Mouse (Mus musculus): Measurements from ENCODE around the gene Dnmt3b. TPM values are rescaled to one million over a fixed set of nuclear protein-coding genes. Genes with fewer than 3 reads are reported as not detected.
"Not testable (repeated sequence)": the region's sequence is repeated elsewhere in the genome, so short reads cannot be mapped to it uniquely, and the experiment has no call there.

The Dnmt3b gene
- polyA plus RNA-seq, 1 experiment from 2014 or later = 4.3 TPM

- no peak overlapping the region for H3K9ac ChIP-seq
- H3K36me3 ChIP-seq (replicated peaks) = no peaks in the 10 kb centered on the region
- H3K4me1 ChIP-seq (replicated peaks) = peaks cover 9% of the 10 kb centered on the region
- no peak overlapping the region for H3K27ac ChIP-seq (replicated peaks)
- 59% methylated on average over 2 of the region's 2 CpGs for WGBS (ENCODE audit: insufficient replicate concordance)
- no peak for ATAC-seq (ENCODE audit: insufficient read depth)
- no peak overlapping the region for H3K4me3 ChIP-seq (replicated peaks)
- H3K9me3 ChIP-seq (replicated peaks) = no peaks in the 10 kb centered on the region
- H3K4me2 ChIP-seq = no peak overlapping the region
- no peaks in the 10 kb centered on the region for H3K27me3 ChIP-seq
Measured at GRCm38 (mm10) chr2:153672619-153673018, 23.4 kb downstream of the Dnmt3b start.

GRCm38 (mm10) chr2:153675364-153675763, 26.1 kb downstream of the Dnmt3b start:
- not testable (repeated sequence) for H3K4me2 ChIP-seq; H3K9me3 ChIP-seq (replicated peaks); H3K27me3 ChIP-seq; H3K36me3 ChIP-seq (replicated peaks); H3K4me1 ChIP-seq (replicated peaks); H3K4me3 ChIP-seq (replicated peaks); H3K9ac ChIP-seq; H3K27ac ChIP-seq (replicated peaks)
- peak; percentile 85 for ATAC-seq (ENCODE audit: insufficient read depth)
- WGBS (ENCODE audit: insufficient replicate concordance) = 7% methylated on average over 1 of the region's 1 CpGs

- Histone ChIP-seq H3K27me3 (no peaks in the 10 kb centered on the region), H3K4me3 (replicated peaks) (no peak overlapping the region), H3K9me3 (replicated peaks) (no peaks in the 10 kb centered on the region), H3K9ac (no peak overlapping the region), H3K27ac (replicated peaks) (no peak overlapping the region), H3K36me3 (replicated peaks) (no peaks in the 10 kb centered on the region), H3K4me2 (no peak overlapping the region), H3K4me1 (replicated peaks) (peaks cover 9% of the 10 kb centered on the region)
- WGBS (ENCODE audit: insufficient replicate concordance) = 29% methylated on average over 6 of the region's 6 CpGs
- ATAC-seq (ENCODE audit: insufficient read depth) = no peak
Measured at GRCm38 (mm10) chr2:153676944-153677343, 27.7 kb downstream of the Dnmt3b start.

- Histone ChIP-seq H3K9ac (no peak overlapping the region), H3K9me3 (replicated peaks) (no peaks in the 10 kb centered on the region), H3K27me3 (no peaks in the 10 kb centered on the region), H3K4me1 (replicated peaks) (peaks cover 9% of the 10 kb centered on the region), H3K36me3 (replicated peaks) (no peaks in the 10 kb centered on the region), H3K4me2 (no peak overlapping the region), H3K4me3 (replicated peaks) (no peak overlapping the region), H3K27ac (replicated peaks) (no peak overlapping the region)
- no peak for ATAC-seq (ENCODE audit: insufficient read depth)
- 56% methylated on average over 7 of the region's 7 CpGs for WGBS (ENCODE audit: insufficient replicate concordance)
Measured at GRCm38 (mm10) chr2:153677550-153677949, 28.3 kb downstream of the Dnmt3b start.

- Histone ChIP-seq H3K9me3 (replicated peaks) (no peaks in the 10 kb centered on the region), H3K27ac (replicated peaks) (no peak overlapping the region), H3K27me3 (no peaks in the 10 kb centered on the region), H3K9ac (no peak overlapping the region), H3K36me3 (replicated peaks) (no peaks in the 10 kb centered on the region), H3K4me1 (replicated peaks) (peaks cover 9% of the 10 kb centered on the region), H3K4me2 (no peak overlapping the region), H3K4me3 (replicated peaks) (no peak overlapping the region)
- WGBS (ENCODE audit: insufficient replicate concordance) = 73% methylated on average over 1 of the region's 1 CpGs
- ATAC-seq (ENCODE audit: insufficient read depth) = no peak
Measured at GRCm38 (mm10) chr2:153679959-153680358, 30.7 kb downstream of the Dnmt3b start.

- not testable (repeated sequence) for H3K4me1 ChIP-seq (replicated peaks); H3K27ac ChIP-seq (replicated peaks); H3K9me3 ChIP-seq (replicated peaks); H3K27me3 ChIP-seq; H3K4me2 ChIP-seq; H3K9ac ChIP-seq; H3K4me3 ChIP-seq (replicated peaks); H3K36me3 ChIP-seq (replicated peaks)
- 62% methylated on average over 7 of the region's 7 CpGs for WGBS (ENCODE audit: insufficient replicate concordance)
- peak; percentile 34; the same call in 1 of the 2 replicates for ATAC-seq (ENCODE audit: insufficient read depth)
Measured at GRCm38 (mm10) chr2:153693413-153693812, 44.2 kb downstream of the Dnmt3b start.

- 55% methylated on average over 19 of the region's 19 CpGs for WGBS (ENCODE audit: insufficient replicate concordance)
- Histone ChIP-seq H3K4me1 (replicated peaks) (no peaks in the 10 kb centered on the region), H3K4me3 (replicated peaks) (no peak overlapping the region), H3K27me3 (no peaks in the 10 kb centered on the region), H3K36me3 (replicated peaks) (no peaks in the 10 kb centered on the region), H3K27ac (replicated peaks) (no peak overlapping the region), H3K9me3 (replicated peaks) (no peaks in the 10 kb centered on the region), H3K9ac (no peak overlapping the region), H3K4me2 (no peak overlapping the region)
- ATAC-seq (ENCODE audit: insufficient read depth) = no peak
Measured at GRCm38 (mm10) chr2:153694462-153695085, 45.3 kb downstream of the Dnmt3b start.

GRCm38 (mm10) chr2:153696352-153696751, 47.1 kb downstream of the Dnmt3b start, which contains the start of gene Dnmt3c:
TSS of gene Dnmt3c (plus strand) at chr2:153696652.
- Histone ChIP-seq H3K4me1 (replicated peaks) (no peaks in the 10 kb centered on the region), H3K36me3 (replicated peaks) (no peaks in the 10 kb centered on the region), H3K27me3 (no peaks in the 10 kb centered on the region), H3K9me3 (replicated peaks) (no peaks in the 10 kb centered on the region), H3K4me2 (no peak within 1 kb of the TSS), H3K27ac (replicated peaks) (no peak within 1 kb of the TSS), H3K9ac (no peak within 1 kb of the TSS), H3K4me3 (replicated peaks) (no peak within 1 kb of the TSS)
- no peak for ATAC-seq (ENCODE audit: insufficient read depth)

- H3K4me3 ChIP-seq (replicated peaks) = no peak overlapping the region
- no peak overlapping the region for H3K27ac ChIP-seq (replicated peaks)
- no peak for ATAC-seq (ENCODE audit: insufficient read depth)
- H3K9me3 ChIP-seq (replicated peaks) = no peaks in the 10 kb centered on the region
- WGBS (ENCODE audit: insufficient replicate concordance) = 59% methylated on average over 6 of the region's 6 CpGs
- no peaks in the 10 kb centered on the region for H3K36me3 ChIP-seq (replicated peaks)
- no peaks in the 10 kb centered on the region for H3K27me3 ChIP-seq
- no peak overlapping the region for H3K4me2 ChIP-seq
- H3K4me1 ChIP-seq (replicated peaks) = no peaks in the 10 kb centered on the region
- H3K9ac ChIP-seq = no peak overlapping the region
Measured at GRCm38 (mm10) chr2:153703389-153703788, 54.1 kb downstream of the Dnmt3b start.

GRCm38 (mm10) chr2:153710701-153711330, 61.6 kb downstream of the Dnmt3b start:
- Histone ChIP-seq H3K27ac (replicated peaks) (no peak overlapping the region), H3K4me2 (no peak overlapping the region), H3K27me3 (no peaks in the 10 kb centered on the region), H3K9ac (no peak overlapping the region), H3K9me3 (replicated peaks) (no peaks in the 10 kb centered on the region), H3K4me1 (replicated peaks) (peaks cover 18% of the 10 kb centered on the region), H3K4me3 (replicated peaks) (no peak overlapping the region), H3K36me3 (replicated peaks) (no peaks in the 10 kb centered on the region)
- WGBS (ENCODE audit: insufficient replicate concordance) = 37% methylated on average over 8 of the region's 8 CpGs
- ATAC-seq (ENCODE audit: insufficient read depth) = no peak

GRCm38 (mm10) chr2:153712646-153713091, 63.4 kb downstream of the Dnmt3b start:
- WGBS (ENCODE audit: insufficient replicate concordance) = 33% methylated on average over 3 of the region's 3 CpGs
- Histone ChIP-seq H3K9ac (no peak overlapping the region), H3K27ac (replicated peaks) (peak overlapping the region; percentile 56; the same call in 1 of the 2 replicates)

More at GRCm38 (mm10) chr2:153712646-153713091, 63.4 kb downstream of the Dnmt3b start:
- H3K4me2 ChIP-seq = no peak overlapping the region
- no peaks in the 10 kb centered on the region for H3K27me3 ChIP-seq
- H3K4me3 ChIP-seq (replicated peaks) = no peak overlapping the region
- no peaks in the 10 kb centered on the region for H3K36me3 ChIP-seq (replicated peaks)
- H3K9me3 ChIP-seq (replicated peaks) = no peaks in the 10 kb centered on the region
- H3K4me1 ChIP-seq (replicated peaks) = peaks cover 18% of the 10 kb centered on the region
- ATAC-seq (ENCODE audit: insufficient read depth) = peak; percentile 75
